Mouse (Mus musculus) CH12.LX (cell line): ENCODE results near the gene Rybp. TPM values are rescaled to one million over a fixed set of nuclear protein-coding genes. Genes with fewer than 3 reads are reported as not detected.

Experiments used
- DNase-seq: peaks from one replicate; pipeline ENCODE4 v3.0.0-alpha.2; 2013; ENCODE audit errors: extremely low read depth
- H3K27ac ChIP-seq: 2 replicates; pipeline ENCODE4 v1.5.1; 2012; ENCODE audit warnings: low read depth, mild to moderate bottlenecking, control low read depth, moderate library complexity; ENCODE audit not compliant: insufficient read depth
- H3K27me3 ChIP-seq: replicated peaks from 2 replicates; pipeline ENCODE3; 2012; ENCODE audit warnings: inconsistent platforms
- H3K36me3 ChIP-seq, 2 experiments: replicated peaks in 1 of 2; 2 replicates each; pipeline versions ENCODE3 to v1.6.1; 2012; ENCODE audit warnings: inconsistent platforms in 1 of 2, low read length in 1 of 2, mild to moderate bottlenecking in 1 of 2, mixed read lengths in 1 of 2, moderate library complexity in 1 of 2; ENCODE audit not compliant: control insufficient read depth in 1 of 2, insufficient read depth in 1 of 2
- H3K4me1 ChIP-seq, 2 experiments: 2 replicates each; pipeline ENCODE4 v1.6.1; 2012; ENCODE audit warnings: inconsistent platforms in 1 of 2, moderate library complexity in 1 of 2; ENCODE audit not compliant: insufficient read depth in 2 of 2, control insufficient read depth in 1 of 2
- H3K4me2 ChIP-seq: 2 replicates; pipeline ENCODE4 v1.6.1; 2012; ENCODE audit warnings: low read depth, mild to moderate bottlenecking, control low read depth; ENCODE audit not compliant: poor library complexity, insufficient read depth, severe bottlenecking
- H3K4me3 ChIP-seq, 3 experiments: fragments of 150-350 bp in 1 of 3; sonication (generic) in 1 of 3; replicated peaks in 1 of 3; 2 replicates each; pipeline versions ENCODE3 to v1.5.1; 2011 to 2012; ENCODE audit warnings: low read depth in 2 of 3, low read length in 2 of 3, mild to moderate bottlenecking in 2 of 3, moderate library complexity in 2 of 3, control low read depth in 1 of 3, improper control_type of control experiment in 1 of 3, inconsistent platforms in 1 of 3, mixed read lengths in 1 of 3; ENCODE audit not compliant: poor library complexity in 1 of 3
- H3K79me2 ChIP-seq: replicated peaks from 2 replicates; pipeline ENCODE4 v1.6.1; 2012; ENCODE audit warnings: mild to moderate bottlenecking, moderate library complexity; ENCODE audit not compliant: control insufficient read depth, poor library complexity, insufficient read depth, severe bottlenecking; ENCODE audit errors: extremely low read depth
- H3K9ac ChIP-seq: 2 replicates; pipeline ENCODE4 v1.6.1; 2012; ENCODE audit warnings: low read depth, mild to moderate bottlenecking, control low read depth, moderate library complexity; ENCODE audit not compliant: insufficient read depth
- H3K9me3 ChIP-seq: replicated peaks from 2 replicates; pipeline ENCODE3; 2012; ENCODE audit warnings: low read length, inconsistent platforms, mixed read lengths
- BHLHE40 ChIP-seq: IDR thresholded peaks from 2 replicates; pipeline ENCODE4 v1.6.1; 2011; ENCODE audit warnings: mild to moderate bottlenecking, low read depth, low read length, improper control_type of control experiment
- CTCF ChIP-seq, 2 experiments: IDR thresholded peaks in 1 of 2; conservative IDR thresholded peaks in 1 of 2; 2 replicates each; pipeline ENCODE4 v1.5.1; 2011 to 2012; ENCODE audit warnings: low read depth in 2 of 2, low read length in 2 of 2, improper control_type of control experiment in 1 of 2, inconsistent platforms in 1 of 2, mild to moderate bottlenecking in 1 of 2, moderate library complexity in 1 of 2
- E2F4 ChIP-seq: IDR thresholded peaks from 2 replicates; pipeline ENCODE4 v1.6.1; 2011; ENCODE audit warnings: low read depth, low read length, improper control_type of control experiment; ENCODE audit not compliant: insufficient replicate concordance
- ELF1 ChIP-seq: IDR thresholded peaks from 2 replicates; pipeline ENCODE4 v1.6.1; 2014; ENCODE audit warnings: low read depth, mild to moderate bottlenecking, inconsistent platforms, low read length, improper control_type of control experiment
- JUND ChIP-seq: conservative IDR thresholded peaks from 2 replicates; pipeline ENCODE4 v1.6.1; 2011; ENCODE audit warnings: low read depth, low read length, improper control_type of control experiment
- KAT2A ChIP-seq: IDR thresholded peaks from 2 replicates; pipeline ENCODE4 v1.6.1; 2012; ENCODE audit warnings: low read length, improper control_type of control experiment, inconsistent platforms; ENCODE audit not compliant: insufficient replicate concordance
- MAFK ChIP-seq: IDR thresholded peaks from 2 replicates; pipeline ENCODE4 v1.6.1; 2011; ENCODE audit warnings: low read length, improper control_type of control experiment; ENCODE audit not compliant: insufficient replicate concordance
- MAZ ChIP-seq: IDR thresholded peaks from 2 replicates; pipeline ENCODE4 v1.6.1; 2012; ENCODE audit warnings: low read depth, mild to moderate bottlenecking, inconsistent platforms, low read length, improper control_type of control experiment, moderate library complexity
- MEF2A ChIP-seq: IDR thresholded peaks from 2 replicates; pipeline ENCODE4 v1.6.1; 2014; ENCODE audit warnings: low read depth, mild to moderate bottlenecking, inconsistent platforms, low read length, improper control_type of control experiment, borderline replicate concordance
- MYC ChIP-seq: IDR thresholded peaks from 2 replicates; pipeline ENCODE4 v1.6.1; 2011; ENCODE audit warnings: low read depth, mild to moderate bottlenecking, improper control_type of control experiment, low read length
- NRF1 ChIP-seq: IDR thresholded peaks from 2 replicates; pipeline ENCODE4 v1.6.1; 2014; ENCODE audit warnings: low read depth, mild to moderate bottlenecking, inconsistent platforms, low read length, improper control_type of control experiment, moderate library complexity
- POLR2AphosphoS2 ChIP-seq: IDR thresholded peaks from 2 replicates; pipeline ENCODE4 v1.6.1; 2011; ENCODE audit warnings: low read depth, low read length, improper control_type of control experiment
- SMC3 ChIP-seq: IDR thresholded peaks from 2 replicates; pipeline ENCODE4 v1.6.1; 2011; ENCODE audit warnings: low read depth, low read length, improper control_type of control experiment
- TCF12 ChIP-seq: IDR thresholded peaks from 2 replicates; pipeline ENCODE4 v1.6.1; 2014; ENCODE audit warnings: low read depth, mild to moderate bottlenecking, inconsistent platforms, low read length, improper control_type of control experiment
- UBTF ChIP-seq: IDR thresholded peaks from 2 replicates; pipeline ENCODE4 v1.6.1; 2012; ENCODE audit warnings: low read depth, mild to moderate bottlenecking, inconsistent platforms, low read length, improper control_type of control experiment, moderate library complexity
- USF1 ChIP-seq: IDR thresholded peaks from 2 replicates; pipeline ENCODE4 v1.6.1; 2014; ENCODE audit warnings: low read depth, mild to moderate bottlenecking, inconsistent platforms, low read length, improper control_type of control experiment
- ZC3H11A ChIP-seq: IDR thresholded peaks from 2 replicates; pipeline ENCODE4 v1.6.1; 2012; ENCODE audit warnings: low read depth, mild to moderate bottlenecking, inconsistent platforms, low read length, improper control_type of control experiment
- ZKSCAN1 ChIP-seq: IDR thresholded peaks from 2 replicates; pipeline ENCODE4 v1.6.1; 2012; ENCODE audit warnings: low read depth, inconsistent platforms, low read length, improper control_type of control experiment, borderline replicate concordance
- ZNF384 ChIP-seq: IDR thresholded peaks from 2 replicates; pipeline ENCODE4 v1.6.1; 2012; ENCODE audit warnings: low read depth, low read length, improper control_type of control experiment, inconsistent platforms
- dilution Hi-C: fragments of 300-500 bp; cut with MboI; formaldehyde crosslinking; loops from 2 replicates; pipeline ENCODE4 v1.14.3; 2020; ENCODE audit warnings: low sequenced_read_pairs; ENCODE audit not compliant: extremely low pct_unique_long_range_greater_than_20kb, extremely low pct_ligation_motif_present
- in situ Hi-C: fragments of 300-500 bp; cut with MboI; formaldehyde crosslinking; loops from 3 replicates; pipeline ENCODE4 v1.14.3; 2019; ENCODE audit warnings: low sequenced_read_pairs, low pct_ligation_motif_present, low pct_unique_long_range_greater_than_20kb, mixed read lengths
- polyA plus RNA-seq: library from polyadenylated mRNA; unstranded; fragments of >175 nt; gene quantifications from 2 replicates; pipeline ENCODE4 v1.2.1, GENCODE M21; 2012; ENCODE audit warnings: low read depth; ENCODE audit not compliant: insufficient read length
- total RNA-seq, 2 experiments: library from RNA; depleted of rRNA; stranded (reverse); fragments of 300-350 nt in 1 of 2; fragments of >200 nt in 1 of 2; gene quantifications; 2 replicates each; pipeline ENCODE4 v1.2.3; 2012 to 2014

The Rybp gene
- total and polyA plus RNA-seq, 3 experiments: 9.1 to 27.4 (median 23.6) TPM

- in situ Hi-C loops (no loop called here), dilution Hi-C loops (no loop called here)
- Histone ChIP-seq H3K9ac (no peak overlapping the region), H3K79me2 (peaks cover 13% of the 10 kb centered on the region), H3K9me3 (no peaks in the 10 kb centered on the region), H3K27me3 (peaks cover 22% of the 10 kb centered on the region), H3K4me2 (no peak overlapping the region), H3K36me3 (peaks cover 0 to 3% of the 10 kb centered on the region in 2 experiments), H3K27ac (no peak overlapping the region), H3K4me3 (no peak overlapping the region), H3K4me1 (peaks cover 0 to 19% of the 10 kb centered on the region in 2 experiments; a peak in 2 of 4 replicates)
- no peak for TF ChIP-seq MAFK
- TF ChIP-seq CTCF (conservative IDR thresholded peaks at IDR 0.05 in 1 of 2, IDR thresholded peaks at IDR 0.05 in 1 of 2; ENCODE audit: low read depth in 2 of 2, low read length in 2 of 2): no peak
- no peak for TF ChIP-seq NRF1
- no peak for TF ChIP-seq ELF1
- no peak for TF ChIP-seq KAT2A
- no peak for TF ChIP-seq MYC
- no peak for TF ChIP-seq JUND
- TF ChIP-seq ZNF384: no peak
- no peak for TF ChIP-seq TCF12
- TF ChIP-seq MAZ: no peak
- no peak for TF ChIP-seq BHLHE40
- TF ChIP-seq SMC3: no peak
- no peak for TF ChIP-seq E2F4
- TF ChIP-seq USF1: no peak
- TF ChIP-seq UBTF: no peak
- no peak for TF ChIP-seq ZC3H11A
- no peak for TF ChIP-seq ZKSCAN1
- TF ChIP-seq MEF2A: no peak
- TF ChIP-seq POLR2AphosphoS2: no peak
- DNase-seq: no peak
These were observed 1.8 kb upstream of the Rybp start for GRCm38 (mm10) chr6:100289058-100289457.

GRCm38 (mm10) chr6:100288730-100289035 lies 1.4 kb upstream of the Rybp start:
- Histone ChIP-seq H3K79me2 (peaks cover 16% of the 10 kb centered on the region), H3K9ac (no peak overlapping the region), H3K27ac (no peak overlapping the region), H3K36me3 (peaks cover 0 to 6% of the 10 kb centered on the region in 2 experiments), H3K27me3 (peaks cover 22% of the 10 kb centered on the region), H3K4me1 (peaks cover 0 to 23% of the 10 kb centered on the region in 2 experiments; a peak in 2 of 4 replicates), H3K4me3 (no peak overlapping the region)
- in situ Hi-C loops (no loop called here), dilution Hi-C loops (no loop called here)
- DNase-seq: no peak
- TF ChIP-seq KAT2A: no peak
- 0 out of 2 replicates have a peak, but pooled peaks have one; percentile 11 for TF ChIP-seq ZNF384
- TF ChIP-seq, all 38 proteins: peak for 1
- H3K9me3 ChIP-seq: no peaks in the 10 kb centered on the region
- H3K4me2 ChIP-seq: no peak overlapping the region
